Mouse (Mus musculus) embryonic fibroblast, embryonic 13.5 days (primary cell): ENCODE measurements around the gene Rnf19b. TPM values are rescaled to one million over a fixed set of nuclear protein-coding genes. Genes with fewer than 3 reads are reported as not detected.

Experiments
- H3K27ac ChIP-seq: 2 replicates; pipeline ENCODE4 v1.5.1; 2012; ENCODE audit warnings: low read length, control low read depth, inconsistent platforms; ENCODE audit not compliant: insufficient read depth
- H3K4me1 ChIP-seq: 2 replicates; pipeline ENCODE4 v1.6.1; 2011; ENCODE audit warnings: low read length; ENCODE audit not compliant: control insufficient read depth, insufficient read depth
- H3K4me3 ChIP-seq: 2 replicates; pipeline ENCODE4 v1.5.1; 2011; ENCODE audit warnings: mild to moderate bottlenecking, control low read depth, low read length; ENCODE audit not compliant: insufficient read depth
- CTCF ChIP-seq: IDR thresholded peaks from 2 replicates; pipeline ENCODE4 v1.5.1; 2011; ENCODE audit warnings: mild to moderate bottlenecking, control low read depth, low read length, moderate library complexity, borderline replicate concordance; ENCODE audit not compliant: insufficient read depth
- POLR2A ChIP-seq: IDR thresholded peaks from 2 replicates; pipeline ENCODE4 v1.6.1; 2011; ENCODE audit warnings: low read depth, mild to moderate bottlenecking, control low read depth, low read length, moderate library complexity
- polyA plus RNA-seq: library from polyadenylated mRNA; stranded (reverse); fragments of >200 nt; gene quantifications from 2 replicates; pipeline ENCODE4 v1.2.4, GENCODE M21; 2011; ENCODE audit warnings: low read depth; ENCODE audit not compliant: missing spikeins, insufficient read length

The Rnf19b gene
- polyA plus RNA-seq, 1 experiment, result 49.7 TPM

DNA sequence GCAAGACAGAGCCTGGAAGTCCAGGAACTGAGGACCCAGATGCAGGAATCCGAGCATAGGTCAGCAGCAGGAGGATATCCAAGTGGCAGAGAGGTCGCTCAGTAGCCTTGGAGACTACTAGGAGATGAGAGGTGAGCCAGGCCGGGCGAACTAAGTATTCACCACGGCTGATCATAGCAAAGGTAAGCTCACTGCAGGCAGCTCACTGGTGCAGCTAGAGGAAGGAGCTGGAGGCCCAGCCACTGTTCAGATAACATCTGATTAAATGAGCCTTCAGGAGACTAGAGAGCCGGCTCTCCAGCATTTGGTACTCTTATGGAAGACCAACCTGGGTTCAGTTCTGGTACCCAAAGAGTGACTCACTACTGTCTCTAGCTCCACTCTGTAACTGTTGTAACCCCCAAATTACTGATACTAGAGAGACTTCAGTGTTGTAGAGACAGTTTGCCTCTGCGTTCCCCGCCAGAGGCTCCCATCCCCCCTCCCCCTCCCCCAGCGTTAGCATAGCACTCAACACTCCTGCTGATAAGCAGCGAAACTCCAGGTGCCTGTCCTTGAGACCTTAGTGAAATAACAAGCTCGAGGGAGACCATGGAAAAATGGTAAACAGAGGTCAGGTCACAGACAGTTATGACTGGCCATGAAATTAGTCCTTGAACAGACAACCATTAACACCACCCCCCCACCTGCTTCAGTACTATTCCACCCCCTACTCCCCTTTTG, 6.4 kb upstream of the Rnf19b start:
- no peak for TF ChIP-seq CTCF
- no peak for TF ChIP-seq POLR2A
- Histone ChIP-seq H3K27ac (no peak overlapping the region), H3K4me1 (peaks cover 9% of the 10 kb centered on the region), H3K4me3 (no peak overlapping the region)

DNA sequence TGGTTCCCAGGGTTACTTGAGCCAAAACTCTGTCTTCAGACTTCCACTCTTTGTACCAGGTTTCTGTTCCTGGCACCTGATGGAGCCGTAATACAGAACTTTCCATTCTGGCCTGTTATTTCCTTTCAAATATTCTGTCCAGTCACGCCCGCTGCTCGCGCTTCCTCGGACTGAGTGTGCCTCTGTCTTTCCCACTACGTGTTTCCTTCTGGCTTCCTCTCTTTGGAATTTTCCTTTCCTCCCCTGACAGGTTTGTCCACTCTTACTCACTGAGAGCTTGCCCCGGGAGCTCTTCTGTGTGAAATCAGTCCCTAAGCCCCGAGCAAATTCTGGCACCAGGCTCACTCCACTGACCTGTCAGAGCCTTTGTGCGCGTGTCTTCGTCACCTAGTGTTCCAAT, 3.3 kb upstream of the Rnf19b start:
- TF ChIP-seq POLR2A (no peak), CTCF (no peak)
- H3K4me1 ChIP-seq, result peaks cover 7% of the 10 kb centered on the region
- peak overlapping the region; percentile 2; the same call in 1 of the 2 replicates for H3K27ac ChIP-seq
- H3K4me3 ChIP-seq, result no peak overlapping the region

GRCm38 (mm10) chr4:129055562-129055961, 2.5 kb upstream of the Rnf19b start:
- Histone ChIP-seq H3K4me3 (no peak overlapping the region), H3K4me1 (peaks cover 6% of the 10 kb centered on the region), H3K27ac (peak overlapping the region; percentile 43; the same call in 1 of the 2 replicates)
- TF ChIP-seq CTCF, result no peak
- no peak for TF ChIP-seq POLR2A

DNA sequence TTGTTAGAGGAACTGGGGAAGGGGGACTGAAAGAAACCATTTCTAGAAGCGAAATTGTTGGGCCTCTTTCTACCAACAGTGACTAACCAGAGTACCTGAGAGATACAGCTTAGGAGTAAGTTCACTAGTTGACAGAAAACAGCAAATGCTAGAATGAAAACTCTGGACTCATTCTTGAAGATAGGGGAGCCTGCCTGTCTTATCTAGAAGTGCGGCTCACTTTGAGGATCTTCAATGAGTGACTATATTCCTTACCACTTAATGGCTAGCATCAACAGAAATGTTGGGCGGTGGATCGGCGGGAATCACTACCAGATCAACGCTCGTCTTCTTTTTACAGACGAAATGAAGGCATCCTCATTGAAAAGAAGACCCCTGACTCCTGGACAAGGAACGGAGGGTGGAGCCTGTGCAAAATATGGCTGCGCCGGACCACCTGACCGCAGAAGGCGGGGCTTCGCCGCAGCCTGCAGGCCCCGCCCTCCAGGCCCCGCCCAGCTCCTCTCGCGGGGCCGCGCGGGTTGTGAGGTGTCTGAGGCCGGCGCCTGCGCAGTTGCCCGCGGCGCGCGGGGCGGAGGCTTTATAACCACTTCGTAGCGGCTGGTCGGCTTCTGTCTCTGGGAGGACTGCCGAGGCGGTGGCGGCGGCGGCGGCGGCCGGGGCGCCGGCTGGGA, 401 bp upstream of the Rnf19b start:
- Histone ChIP-seq H3K4me1 (peaks cover 9% of the 10 kb centered on the region), H3K4me3 (peak overlapping the region; percentile 71), H3K27ac (no peak overlapping the region)
- TF ChIP-seq CTCF, result no peak
- TF ChIP-seq POLR2A, result peak; percentile 79

DNA sequence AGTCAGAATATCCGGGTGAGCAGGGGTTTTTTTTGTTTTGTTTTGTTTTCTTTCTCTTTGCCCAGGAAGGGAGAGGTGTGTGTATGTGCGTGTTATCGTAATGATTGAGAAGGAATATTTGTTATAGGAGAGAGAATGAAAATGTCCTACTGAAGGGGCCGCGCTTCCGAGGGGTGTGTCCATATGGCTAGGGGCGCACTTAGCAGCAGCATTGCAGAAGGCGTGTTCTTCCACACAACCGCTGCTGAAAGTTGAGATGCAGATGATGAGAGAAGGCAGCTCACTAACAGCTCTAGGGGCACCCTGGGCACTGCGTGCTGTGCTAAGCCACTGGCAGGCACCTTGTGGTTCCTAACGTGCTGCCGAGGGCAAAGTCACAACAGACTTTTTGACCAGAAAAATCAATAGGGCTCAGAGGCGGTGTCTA, 1.1 kb downstream of the Rnf19b start:
- TF ChIP-seq POLR2A, result no peak
- TF ChIP-seq CTCF, result no peak
- H3K27ac ChIP-seq, result no peak overlapping the region
- peaks cover 9% of the 10 kb centered on the region for H3K4me1 ChIP-seq
- peak overlapping the region; percentile 71 for H3K4me3 ChIP-seq

DNA sequence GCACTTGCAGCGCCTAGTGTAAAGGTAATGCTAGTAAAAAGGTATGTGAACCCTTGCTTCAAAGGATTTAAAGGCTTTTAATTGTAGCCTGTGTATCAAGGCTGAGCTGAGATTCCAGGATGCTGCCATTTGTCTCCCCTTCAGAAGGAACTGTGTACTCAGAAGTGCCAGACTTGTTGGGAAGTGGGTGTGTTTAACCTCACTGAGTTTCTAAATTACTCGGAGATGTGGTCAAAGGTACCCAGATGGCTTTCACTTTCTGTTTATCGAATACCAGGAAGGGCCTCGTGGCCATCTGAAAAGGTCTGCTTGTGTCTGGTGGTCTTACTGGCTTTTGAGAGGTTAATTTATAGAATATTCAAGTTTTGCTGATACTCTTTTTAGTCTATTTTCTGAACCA, 1.9 kb downstream of the Rnf19b start:
- no peak overlapping the region for H3K27ac ChIP-seq
- no peak for TF ChIP-seq CTCF
- TF ChIP-seq POLR2A, result no peak
- peaks cover 9% of the 10 kb centered on the region for H3K4me1 ChIP-seq
- peak overlapping the region; percentile 71 for H3K4me3 ChIP-seq

GRCm38 (mm10) chr4:129061486-129061885, 3.4 kb downstream of the Rnf19b start:
- Histone ChIP-seq H3K4me3 (no peak overlapping the region), H3K27ac (no peak overlapping the region), H3K4me1 (peaks cover 6% of the 10 kb centered on the region; the same call in 1 of the 2 replicates)
- TF ChIP-seq POLR2A (no peak), CTCF (no peak)

- peaks cover 8% of the 10 kb centered on the region for H3K4me1 ChIP-seq
- no peak for TF ChIP-seq CTCF
- no peak for TF ChIP-seq POLR2A
- no peak overlapping the region for H3K27ac ChIP-seq
- H3K4me3 ChIP-seq, result no peak overlapping the region
Observed at GRCm38 (mm10) chr4:129062281-129063075, 4.4 kb downstream of the Rnf19b start.

- Histone ChIP-seq H3K4me1 (peaks cover 10% of the 10 kb centered on the region), H3K4me3 (no peak overlapping the region), H3K27ac (peak overlapping the region; percentile 43; the same call in 1 of the 2 replicates)
- TF ChIP-seq POLR2A, result no peak
- no peak for TF ChIP-seq CTCF
Observed at GRCm38 (mm10) chr4:129065688-129066236, 7.7 kb downstream of the Rnf19b start.
